Mouse (Mus musculus): ENCODE results near the gene Rasa4.
A peak's percentile ranks its signal among the peaks of the same experiment; 100 is the strongest.
"Not testable (repeated sequence)": the region's sequence is repeated elsewhere in the genome, so short reads cannot be mapped to it uniquely, and the experiment has no call there.

Gene Rasa4

DNA sequence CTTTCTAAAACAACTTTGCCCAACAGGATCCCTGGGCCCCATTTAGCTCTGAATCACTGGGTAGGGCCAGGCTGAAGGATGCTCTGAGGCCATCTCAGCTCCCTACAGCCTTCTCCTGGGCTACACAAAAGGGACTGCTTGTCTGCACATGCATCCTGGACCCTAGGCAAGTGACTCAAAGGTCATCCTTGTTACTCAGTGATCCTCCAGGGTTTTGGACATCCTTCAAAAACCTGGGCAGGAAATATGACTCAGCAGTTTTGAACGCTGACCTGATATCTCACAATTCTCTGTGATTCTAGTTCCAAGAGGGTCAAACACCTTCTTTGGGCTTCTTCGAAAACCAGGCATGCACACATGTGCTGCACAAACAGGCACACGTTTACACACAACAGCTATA lies 25.3 kb downstream of the Rasa4 start:
- no peak for DNase-seq (ENCODE audit: low read depth, low spot score)

DNA sequence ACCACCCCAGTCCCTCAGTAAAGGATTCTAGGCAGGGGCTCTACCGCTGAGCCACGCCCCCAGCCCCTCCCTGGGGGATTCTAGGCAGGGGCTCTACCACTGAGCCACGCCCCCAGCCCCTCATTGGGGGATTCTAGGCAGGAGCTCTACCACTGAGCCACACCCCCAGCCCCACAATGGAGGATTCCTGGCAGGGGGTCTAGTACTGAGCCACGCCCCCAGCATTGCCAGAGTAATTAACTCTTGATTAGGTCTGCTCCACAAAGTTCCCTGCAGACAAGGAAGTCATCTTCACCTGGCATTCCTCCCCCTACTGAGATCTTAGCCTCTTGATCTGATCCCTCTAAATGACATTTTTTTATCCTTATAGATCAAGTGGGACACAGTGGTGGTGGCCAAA lies 29.8 kb downstream of the Rasa4 start:
- not testable (repeated sequence) for DNase-seq (ENCODE audit: low read depth, low spot score)

DNA sequence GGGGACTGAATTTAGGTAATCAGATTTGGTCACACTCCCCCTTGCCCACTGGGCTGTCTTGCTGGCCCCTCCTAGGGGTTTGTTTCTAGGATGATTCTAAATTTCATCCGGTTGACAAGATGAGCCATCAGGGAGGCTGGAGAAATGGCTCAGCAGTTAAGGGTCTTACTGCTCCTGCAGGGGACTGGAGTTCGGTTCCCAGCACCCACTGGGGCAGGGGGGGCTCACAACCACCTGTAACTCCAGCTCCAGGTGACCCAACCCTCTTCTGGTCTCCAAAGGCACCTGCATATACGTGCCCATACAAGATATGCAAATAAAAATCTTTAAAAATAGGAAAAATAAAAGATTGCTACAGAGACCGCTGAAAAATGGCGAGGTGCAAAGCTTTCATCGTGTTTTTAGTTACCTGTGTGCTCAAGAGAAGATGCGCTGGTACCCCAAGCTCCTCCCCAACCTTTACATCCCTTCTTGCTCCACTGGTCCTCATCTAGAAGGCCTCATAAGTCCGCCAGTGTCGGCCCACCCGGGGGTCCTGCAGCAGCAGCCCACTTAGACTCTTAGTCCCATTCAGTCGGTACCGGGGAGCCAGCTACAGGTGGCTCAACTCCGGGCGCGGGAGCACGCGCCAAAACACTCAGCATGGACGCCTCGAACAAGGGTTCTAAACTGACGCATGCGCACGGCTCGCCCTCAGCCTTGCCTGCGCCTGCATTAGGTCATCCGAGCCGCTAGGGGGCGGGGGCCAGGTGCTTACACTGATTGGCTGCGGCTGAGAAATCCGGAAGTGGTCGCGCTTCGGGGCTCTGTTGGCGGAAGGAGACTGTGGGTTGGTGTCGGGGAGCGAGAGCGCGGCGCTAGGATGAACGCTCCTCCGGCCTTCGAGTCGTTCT lies 32.4 kb downstream of the Rasa4 start, which contains the start of gene Polr2j:
Gene Polr2j (plus strand): TSS at position 741 of the 893 bp plus-strand sequence.
- peak; percentile 94 for DNase-seq (ENCODE audit: low read depth, low spot score)

DNA sequence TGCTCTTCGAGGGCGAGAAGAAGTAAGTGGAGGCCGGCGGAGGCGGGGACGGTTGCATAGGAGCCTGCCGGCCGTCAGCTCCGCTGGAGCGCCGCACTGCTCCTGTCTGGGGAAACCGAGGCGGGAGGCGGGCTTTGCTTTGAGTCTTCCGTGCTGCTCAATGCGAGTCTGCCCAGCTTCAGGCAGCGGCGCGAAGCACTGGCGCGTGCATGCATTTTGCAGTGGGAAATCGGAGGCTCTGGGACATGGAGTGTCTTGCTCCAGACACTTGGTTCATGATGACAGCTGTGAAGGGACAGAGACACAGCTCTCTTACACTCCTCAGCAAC lies 33.0 kb downstream of the Rasa4 start:
- no peak for DNase-seq (ENCODE audit: low read depth, low spot score)

DNA sequence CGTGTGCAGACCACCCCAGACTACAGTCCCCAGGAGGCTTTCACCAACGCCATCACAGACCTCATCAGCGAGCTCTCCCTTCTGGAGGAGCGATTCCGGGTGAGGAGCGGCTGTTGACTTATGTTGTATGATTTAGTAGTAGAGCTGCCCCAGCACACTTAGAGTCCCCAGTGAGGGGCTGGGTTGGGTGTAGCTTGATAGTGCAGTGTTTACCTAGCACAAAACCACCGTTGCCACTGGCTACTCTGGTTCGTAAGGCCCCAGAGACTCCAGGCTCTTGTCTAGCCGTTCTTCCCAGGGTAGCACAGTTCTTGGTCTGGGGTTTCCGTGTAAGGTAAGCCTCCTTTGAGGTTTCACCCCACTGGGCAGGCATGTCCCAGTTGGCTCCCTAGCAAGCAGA lies 38.4 kb downstream of the Rasa4 start:
- DNase-seq (ENCODE audit: low read depth, low spot score): no peak

DNA sequence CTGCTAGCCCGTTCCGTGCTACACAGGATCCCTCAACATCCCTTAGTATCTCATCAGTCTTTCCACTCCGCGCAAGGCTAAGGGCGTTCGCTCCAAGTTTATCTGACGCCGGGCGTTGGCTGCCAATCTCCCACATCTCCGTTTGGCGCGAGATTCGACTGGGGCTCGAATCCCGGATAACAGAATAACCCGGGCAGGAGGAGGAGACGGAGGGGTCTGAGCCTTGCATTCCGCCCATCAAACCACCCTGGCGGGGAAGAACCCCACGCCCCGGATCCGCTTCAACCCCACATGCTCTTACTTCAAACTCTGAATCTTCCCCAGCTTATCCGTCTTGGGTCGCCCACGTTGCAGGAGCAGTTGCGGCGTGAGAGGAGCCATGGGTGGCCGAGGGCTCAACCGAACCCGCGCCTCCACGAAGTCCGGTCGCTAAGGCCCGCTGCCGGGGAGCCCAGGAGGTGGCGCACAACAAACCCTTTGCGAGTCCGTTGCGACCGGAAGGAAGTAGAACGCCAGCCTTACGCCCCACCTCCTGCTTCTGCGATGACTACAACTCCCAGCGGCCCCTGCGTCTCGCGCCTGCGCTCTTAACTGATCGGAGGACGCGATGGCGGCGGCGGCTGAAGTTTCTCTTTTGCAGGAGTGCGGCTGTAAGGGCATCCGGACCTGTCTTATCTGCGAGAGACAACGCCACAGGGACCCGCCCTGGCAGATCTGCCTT lies 52.0 kb downstream of the Rasa4 start, which contains the start of the genes Lrwd1 and Alkbh4:
Gene Lrwd1 (minus strand): TSS at position 504 of the 721 bp plus-strand sequence.
Gene Alkbh4 (plus strand): TSS at position 576 of the 721 bp plus-strand sequence.
- DNase-seq (ENCODE audit: low read depth, low spot score): peak; percentile 92

DNA sequence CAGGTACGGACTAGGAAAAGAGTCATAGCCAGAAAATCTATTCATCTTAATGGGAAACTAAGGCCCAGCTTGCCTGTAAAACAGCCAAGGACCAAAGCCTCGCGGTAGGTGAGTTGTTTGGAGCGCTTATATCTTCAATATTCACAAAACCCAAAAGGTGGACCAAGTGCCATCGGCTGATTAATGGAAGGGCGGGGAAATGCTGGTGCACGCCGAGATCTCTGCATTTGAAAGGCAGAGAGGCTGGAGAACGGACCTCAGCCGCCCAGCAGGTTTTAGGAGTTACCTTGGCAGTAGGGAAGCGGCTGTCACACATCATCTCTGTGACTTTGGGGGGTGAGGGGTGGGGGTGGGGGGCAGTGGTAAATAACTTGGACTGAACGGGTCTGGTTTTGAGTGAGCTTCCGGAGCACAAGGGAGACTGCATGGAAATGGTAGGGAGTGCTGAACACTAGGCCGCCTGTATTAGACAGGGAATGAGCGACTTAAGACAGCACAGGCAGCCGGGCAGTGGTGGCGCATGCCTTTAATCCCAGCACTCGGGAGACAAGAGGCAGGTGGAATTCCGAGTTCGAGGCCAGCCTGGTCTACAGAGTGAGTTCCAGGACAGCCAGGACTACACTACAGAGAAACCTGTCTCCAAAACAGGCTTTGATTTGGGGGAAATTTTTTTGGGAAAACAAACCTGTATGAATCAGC lies 52.7 kb downstream of the Rasa4 start:
- no peak for DNase-seq (ENCODE audit: low read depth, low spot score)

DNA sequence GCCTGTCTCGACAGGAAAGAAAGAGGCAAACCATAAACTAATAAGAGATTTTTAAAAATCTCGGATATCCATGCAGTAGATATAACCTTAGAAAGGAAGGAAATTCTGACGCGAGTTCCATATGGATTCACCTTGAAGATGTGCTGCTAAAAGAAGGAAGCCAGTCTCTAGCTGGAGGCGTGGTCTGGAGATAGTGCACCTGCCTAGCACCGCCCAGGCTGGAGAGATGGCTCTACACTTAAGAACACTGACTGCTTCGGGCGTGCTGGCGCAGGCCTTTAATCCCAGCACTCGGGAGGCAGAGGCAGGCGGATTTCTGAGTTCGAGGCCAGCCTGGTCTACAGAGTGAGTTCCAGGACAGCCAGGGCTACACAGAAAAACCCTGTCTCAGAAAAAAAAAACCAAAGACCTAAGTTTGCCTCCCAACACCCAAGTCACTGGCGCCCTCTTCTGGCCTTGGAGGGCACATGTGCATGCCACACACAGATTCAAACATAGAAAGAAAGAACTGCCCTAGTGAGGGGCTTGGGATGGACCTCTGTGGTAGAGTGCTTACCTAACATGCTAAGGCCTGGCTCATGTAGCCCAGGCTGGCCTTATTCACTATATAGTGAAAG lies 54.0 kb downstream of the Rasa4 start:
- DNase-seq (ENCODE audit: low read depth, low spot score): peak; percentile 63

DNA sequence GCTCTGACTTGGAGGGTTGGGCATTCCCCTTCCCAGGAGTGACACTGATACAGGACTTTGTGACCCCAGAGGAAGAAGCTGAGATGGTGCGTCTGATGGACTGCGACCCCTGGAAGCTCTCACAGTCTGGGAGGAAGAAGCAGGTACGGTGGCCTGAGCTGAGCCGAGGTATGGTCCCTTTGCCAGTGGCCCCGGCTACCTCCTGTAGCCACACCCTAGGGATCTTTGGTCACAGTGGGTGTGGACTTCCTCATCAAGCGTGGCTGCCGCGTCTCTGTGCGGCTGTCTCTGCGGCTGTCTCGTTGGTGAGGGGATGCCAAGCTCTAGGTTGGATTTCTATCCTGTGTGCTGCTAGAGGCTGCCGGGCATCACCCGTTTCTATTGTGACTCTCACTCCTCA lies 55.7 kb downstream of the Rasa4 start:
- no peak for DNase-seq (ENCODE audit: low read depth, low spot score)

DNA sequence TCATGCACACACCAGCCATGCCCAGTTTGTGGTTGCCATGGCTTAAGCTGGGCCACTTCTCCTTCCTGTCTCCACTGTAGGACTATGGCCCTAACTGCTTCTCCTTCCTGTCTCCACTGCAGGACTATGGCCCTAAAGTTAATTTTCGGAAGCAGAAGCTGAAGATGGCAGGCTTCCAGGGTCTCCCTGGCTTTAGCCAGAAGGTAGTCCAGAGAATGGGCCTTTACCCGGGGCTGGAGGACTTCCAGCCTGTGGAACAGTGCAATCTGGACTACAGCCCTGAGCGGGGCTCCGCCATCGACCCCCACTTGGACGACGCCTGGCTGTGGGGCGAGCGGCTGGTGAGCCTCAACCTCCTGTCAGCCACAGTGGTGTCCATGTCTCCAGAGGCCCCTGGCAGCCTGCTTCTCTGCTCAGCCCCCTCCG lies 56.4 kb downstream of the Rasa4 start:
- no peak for DNase-seq (ENCODE audit: low read depth, low spot score)

DNA sequence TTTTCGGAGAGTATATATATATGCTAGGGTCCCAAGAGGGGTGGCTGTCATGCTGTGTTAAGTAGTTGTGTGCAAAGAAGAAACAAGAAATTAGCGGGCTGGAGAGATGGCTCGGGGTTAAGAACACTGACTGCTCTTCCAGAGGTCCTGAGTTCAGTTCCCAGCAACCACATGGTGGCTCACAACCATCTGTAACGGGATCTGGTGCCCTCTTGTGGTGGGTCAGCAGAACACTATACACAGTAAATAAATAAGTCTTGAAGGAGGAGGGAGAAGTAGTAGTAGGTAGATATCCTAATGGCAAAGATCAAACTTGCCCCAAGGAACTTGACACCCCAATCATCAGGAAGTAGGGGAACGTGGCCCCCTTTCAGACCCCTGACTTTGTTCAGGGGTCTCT lies 59.0 kb downstream of the Rasa4 start:
- DNase-seq (ENCODE audit: low read depth, low spot score): no peak

DNA sequence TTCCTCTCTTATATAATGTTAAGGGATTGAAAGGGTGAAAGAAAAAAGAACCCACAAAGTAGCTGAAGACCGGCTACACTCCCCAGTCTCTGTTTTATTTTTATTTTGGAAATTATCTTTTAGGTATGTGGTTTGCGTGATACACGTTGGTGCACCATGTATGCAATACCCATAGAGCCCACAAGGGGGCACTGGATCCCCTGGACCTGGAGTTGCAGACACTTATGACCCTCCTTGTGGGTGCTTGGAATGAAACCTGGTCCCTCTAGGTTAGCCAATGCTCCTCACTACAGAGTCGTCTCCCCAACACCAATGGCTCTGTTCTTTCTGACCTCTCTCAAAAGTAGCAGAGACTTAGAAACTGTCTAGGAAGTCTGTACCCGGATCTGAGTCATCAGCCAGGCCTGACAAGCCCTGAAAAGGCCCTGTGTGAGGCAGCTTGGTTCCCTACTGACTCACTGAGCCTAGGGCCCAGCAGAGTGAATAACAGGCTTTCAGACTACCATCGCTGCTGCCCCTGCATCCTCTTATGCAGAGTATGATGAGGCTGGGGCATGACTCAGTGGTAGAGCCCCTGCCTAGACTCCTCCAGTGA lies 59.5 kb downstream of the Rasa4 start:
- no peak for DNase-seq (ENCODE audit: low read depth, low spot score)

DNA sequence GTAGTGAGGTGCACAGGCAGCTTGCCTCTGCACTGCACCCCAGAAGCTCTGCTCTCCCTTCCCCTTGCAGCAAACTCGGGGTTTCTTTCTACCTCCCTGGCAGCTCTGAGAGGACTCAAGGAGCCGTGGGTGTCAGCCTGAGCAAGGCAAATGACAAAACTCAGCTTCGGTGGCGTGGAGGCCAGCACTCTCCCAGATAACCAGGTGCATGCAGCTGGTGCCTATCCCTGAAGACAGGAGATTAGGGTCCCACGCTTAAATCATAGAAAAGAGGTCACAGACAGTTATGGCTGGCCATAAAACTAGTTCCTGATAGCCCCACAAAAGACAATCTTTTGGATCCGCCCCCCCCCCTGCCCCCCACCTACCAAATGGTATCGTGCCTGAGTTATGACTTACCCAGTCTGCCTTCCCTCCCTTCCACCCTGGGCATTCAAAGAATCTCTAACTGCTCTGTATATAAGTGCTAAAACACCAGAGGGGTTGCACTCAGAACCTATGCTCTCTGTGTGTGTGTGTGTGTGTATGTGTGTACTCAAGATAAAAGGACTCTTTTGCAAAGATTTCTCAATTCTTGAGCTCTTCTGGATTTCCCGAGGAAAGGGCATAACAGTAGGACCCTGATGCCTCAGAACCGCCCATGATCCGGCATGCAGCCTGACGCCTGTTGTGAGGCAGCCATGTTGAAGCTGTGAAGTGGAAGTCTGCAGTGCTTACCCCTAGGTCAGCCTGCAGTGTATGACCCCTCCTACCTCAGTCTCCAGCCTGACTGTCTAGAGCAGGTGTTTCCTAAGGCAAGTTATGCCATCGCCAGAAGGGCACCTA lies 61.1 kb downstream of the Rasa4 start:
- DNase-seq (ENCODE audit: low read depth, low spot score): no peak

DNA sequence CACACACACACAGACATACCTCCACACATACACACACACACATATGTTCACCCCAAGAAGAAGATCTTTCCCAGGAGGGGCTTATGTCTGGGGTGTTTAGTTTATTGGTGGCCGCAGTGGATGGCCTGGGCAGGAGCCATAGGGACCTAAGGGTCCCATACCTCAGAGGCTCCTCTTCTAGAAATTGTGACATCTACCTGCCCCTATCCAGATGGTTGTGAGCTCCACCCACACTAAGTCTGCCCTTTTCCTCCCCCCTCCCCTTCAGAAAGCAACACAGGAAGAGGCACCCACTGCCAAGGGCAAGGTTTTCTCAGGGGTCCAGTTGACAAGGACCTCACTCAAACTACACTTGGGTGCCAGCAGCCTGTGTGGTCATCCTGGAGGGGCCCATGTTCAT lies 63.2 kb downstream of the Rasa4 start:
- no peak for DNase-seq (ENCODE audit: low read depth, low spot score)

DNA sequence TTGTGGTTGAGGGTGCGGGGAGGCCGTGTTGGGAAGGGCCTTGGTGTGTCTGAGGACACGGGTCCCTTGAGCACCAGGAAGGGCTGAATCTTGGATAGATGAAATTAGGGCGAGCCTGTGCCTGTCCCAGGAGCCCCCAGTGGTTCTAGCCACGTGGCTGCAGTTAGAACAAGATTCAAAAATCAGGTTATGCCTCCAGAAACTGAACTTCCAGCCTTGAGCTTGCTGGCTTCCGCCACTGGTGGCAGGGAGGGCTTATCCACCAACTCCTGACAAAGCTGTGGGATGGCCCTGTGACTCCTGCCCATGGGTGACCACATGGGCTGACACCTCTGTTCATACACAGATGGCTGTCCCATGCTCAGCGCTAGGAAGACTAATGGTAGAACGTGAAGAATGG lies 64.0 kb downstream of the Rasa4 start:
- DNase-seq (ENCODE audit: low read depth, low spot score): no peak

DNA sequence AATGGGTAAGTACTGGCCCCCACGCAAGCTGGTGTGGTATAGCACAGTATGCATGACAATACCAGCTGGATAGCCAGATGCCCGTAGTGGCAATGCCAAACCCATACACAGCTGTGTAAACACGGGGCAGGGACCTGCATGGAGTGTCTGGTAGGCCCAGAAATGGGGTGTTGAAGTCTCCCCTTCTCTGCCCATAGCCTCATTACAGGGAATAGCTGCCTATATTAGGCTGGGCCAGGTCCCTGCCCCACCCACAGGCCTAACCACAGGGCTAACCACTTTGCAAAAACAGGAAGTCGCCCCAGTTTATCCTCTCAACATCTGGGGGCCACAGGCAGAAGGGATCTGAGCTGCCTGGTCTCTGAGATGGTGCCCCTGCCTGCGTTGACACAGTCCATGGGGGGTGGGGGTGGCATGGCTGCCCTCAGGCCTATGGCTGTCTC lies 65.4 kb downstream of the Rasa4 start:
- not testable (repeated sequence) for DNase-seq (ENCODE audit: low read depth, low spot score)

DNA sequence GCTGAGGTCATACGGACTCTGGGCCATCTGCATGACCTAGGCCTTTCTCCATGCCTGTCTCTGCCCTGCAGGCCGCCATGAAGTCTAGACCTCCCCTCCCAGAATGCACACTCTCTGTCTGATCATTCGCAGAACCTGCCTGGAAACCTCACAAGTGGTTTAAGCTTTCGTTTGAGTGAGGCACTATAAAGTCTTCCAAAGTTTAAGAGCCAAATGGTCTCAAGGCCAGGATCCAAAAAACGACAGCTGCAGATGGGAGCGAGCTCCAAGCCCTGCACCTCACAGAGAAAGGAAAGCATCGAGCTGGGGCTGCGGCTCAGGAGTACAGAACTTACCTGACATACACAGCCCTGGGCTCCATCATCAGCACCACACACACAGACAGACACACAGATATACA lies 68.6 kb downstream of the Rasa4 start:
- no peak for DNase-seq (ENCODE audit: low read depth, low spot score)

DNA sequence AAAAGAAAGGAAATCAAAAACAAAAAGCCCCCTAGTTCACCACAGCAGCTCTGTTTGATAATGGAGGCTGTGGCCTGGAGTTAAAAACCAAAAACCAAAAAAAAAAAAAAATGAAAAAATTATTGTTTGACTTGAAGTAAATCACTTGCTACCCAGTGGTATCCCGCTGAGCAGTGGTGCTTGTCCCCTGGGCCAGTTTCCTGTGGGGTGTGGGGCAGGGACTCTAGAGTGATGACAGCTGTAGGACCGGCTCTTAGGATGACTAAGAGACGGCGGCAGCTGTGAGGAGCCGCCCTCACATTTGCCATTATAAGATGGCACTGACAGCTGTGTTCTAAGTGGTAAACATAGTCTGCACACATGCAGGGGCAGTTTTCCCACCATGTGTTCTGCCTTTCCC lies 71.7 kb downstream of the Rasa4 start:
- DNase-seq (ENCODE audit: low read depth, low spot score): no peak

DNA sequence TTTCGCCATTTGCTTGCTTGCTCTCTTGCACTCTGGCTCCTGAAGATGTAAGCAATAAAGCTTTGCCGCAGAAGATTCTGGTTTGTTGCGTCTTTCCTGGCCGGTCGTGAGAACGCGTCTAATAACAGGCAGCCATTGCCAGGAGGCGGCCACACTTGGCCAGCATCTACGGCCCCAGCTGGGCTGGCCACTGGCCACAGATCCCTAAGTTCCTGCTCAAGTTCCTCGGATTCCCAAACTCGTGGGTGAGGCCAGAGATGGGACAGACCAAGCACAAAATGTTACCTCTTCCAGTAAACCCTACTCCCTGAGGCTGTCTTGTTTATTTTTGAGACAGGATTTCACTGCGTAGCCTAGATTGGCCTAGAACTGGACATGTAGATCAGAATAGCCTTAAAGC lies 76.4 kb downstream of the Rasa4 start:
- DNase-seq (ENCODE audit: low read depth, low spot score): not testable (repeated sequence)
